Mouse (Mus musculus): ENCODE results near the gene Kdm2a. TPM values are rescaled to one million over a fixed set of nuclear protein-coding genes. Genes with fewer than 3 reads are reported as not detected.

Kdm2a gene
- total RNA-seq, 2 experiments from 2014 or later, result 40.7 to 79.4 TPM

- ATAC-seq (replicated peaks; ENCODE audit: low FRiP score, poor library complexity, severe bottlenecking), result peak; percentile 72
Measured at GRCm38 (mm10) chr19:4268566-4269361, 129.3 kb downstream of the Kdm2a start, which contains the start of gene Ssh3. Gene Ssh3 (minus strand): TSS chr19:4269180.

- no peak for ATAC-seq (replicated peaks; ENCODE audit: low FRiP score, poor library complexity, severe bottlenecking)
Measured at GRCm38 (mm10) chr19:4265956-4266355, 132.1 kb downstream of the Kdm2a start.

Other genes starting within 250 kb of the Kdm2a start
- gene Coro1b, start 249.7 kb downstream of the Kdm2a start, total RNA-seq (2015; ENCODE audit: low replicate concordance), result 68.3 and 83.3 TPM in 2 replicates
- 8.5 and 48.9 TPM in 2 replicates for gene Coro1b, start 249.7 kb downstream of the Kdm2a start, total RNA-seq (2017; ENCODE audit: low replicate concordance)
- gene Ptprcap, start 244.7 kb downstream of the Kdm2a start, total RNA-seq (2015; ENCODE audit: low replicate concordance), result 66.3 and 73.4 TPM in 2 replicates
- 14.4 and 38.8 TPM in 2 replicates for gene Ptprcap, start 244.7 kb downstream of the Kdm2a start, total RNA-seq (2017; ENCODE audit: low replicate concordance)
- gene Rps6kb2, start 234.9 kb downstream of the Kdm2a start, total RNA-seq (2015; ENCODE audit: low replicate concordance), result 39.8 and 52.3 TPM in 2 replicates
- 21.4 and 34.8 TPM in 2 replicates for gene Rps6kb2, start 234.9 kb downstream of the Kdm2a start, total RNA-seq (2017; ENCODE audit: low replicate concordance)
- 0.72 and 2.5 TPM in 2 replicates for gene Carns1, start 222.8 kb downstream of the Kdm2a start, total RNA-seq (2015; ENCODE audit: low replicate concordance)
- 0.13 and 1.5 TPM in 2 replicates for gene Carns1, start 222.8 kb downstream of the Kdm2a start, total RNA-seq (2017; ENCODE audit: low replicate concordance)
- 8.0 and 31.0 TPM in 2 replicates for gene Tbc1d10c, start 207.0 kb downstream of the Kdm2a start, total RNA-seq (2015; ENCODE audit: low replicate concordance)
- gene Tbc1d10c, start 207.0 kb downstream of the Kdm2a start, total RNA-seq (2017; ENCODE audit: low replicate concordance), result 6.2 and 14.2 TPM in 2 replicates
- gene Ppp1ca, start 206.2 kb downstream of the Kdm2a start, total RNA-seq (2015; ENCODE audit: low replicate concordance), result 181 and 188 TPM in 2 replicates
- 185 and 268 TPM in 2 replicates for gene Ppp1ca, start 206.2 kb downstream of the Kdm2a start, total RNA-seq (2017; ENCODE audit: low replicate concordance)
- gene Rad9a, start 196.6 kb downstream of the Kdm2a start, total RNA-seq (2015; ENCODE audit: low replicate concordance), result 44.0 and 54.1 TPM in 2 replicates
- 27.5 and 41.6 TPM in 2 replicates for gene Rad9a, start 196.6 kb downstream of the Kdm2a start, total RNA-seq (2017; ENCODE audit: low replicate concordance)
- gene Clcf1, start 184.0 kb downstream of the Kdm2a start, total RNA-seq (2015; ENCODE audit: low replicate concordance), result not detected in 2 replicates
- gene Clcf1, start 184.0 kb downstream of the Kdm2a start, total RNA-seq (2017; ENCODE audit: low replicate concordance), result 0.15 and 1.2 TPM in 2 replicates
- not detected in 2 replicates for gene AC109138.7, start 183.9 kb downstream of the Kdm2a start, total RNA-seq (2015; ENCODE audit: low replicate concordance)
- not detected in 2 replicates for gene AC109138.7, start 183.9 kb downstream of the Kdm2a start, total RNA-seq (2017; ENCODE audit: low replicate concordance)
- 21.8 and 24.5 TPM in 2 replicates for gene Pold4, start 166.4 kb downstream of the Kdm2a start, total RNA-seq (2015; ENCODE audit: low replicate concordance)
- 5.0 and 16.1 TPM in 2 replicates for gene Pold4, start 166.4 kb downstream of the Kdm2a start, total RNA-seq (2017; ENCODE audit: low replicate concordance)
- gene Ssh3, start 129.1 kb downstream of the Kdm2a start, total RNA-seq (2015; ENCODE audit: low replicate concordance), result 2.2 and 16.8 TPM in 2 replicates
- gene Ssh3, start 129.1 kb downstream of the Kdm2a start, total RNA-seq (2017; ENCODE audit: low replicate concordance), result 0.90 and 5.2 TPM in 2 replicates
- 0.72 and 1.3 TPM in 2 replicates for gene Ankrd13d, start 115.1 kb downstream of the Kdm2a start, total RNA-seq (2015; ENCODE audit: low replicate concordance)
- gene Ankrd13d, start 115.1 kb downstream of the Kdm2a start, total RNA-seq (2017; ENCODE audit: low replicate concordance), result 0.39 TPM in 1 of 2 replicates, not detected in the other
- 71.3 and 72.8 TPM in 2 replicates for gene Grk2, start 92.1 kb downstream of the Kdm2a start, total RNA-seq (2015; ENCODE audit: low replicate concordance)
- gene Grk2, start 92.1 kb downstream of the Kdm2a start, total RNA-seq (2017; ENCODE audit: low replicate concordance), result 40.5 and 47.1 TPM in 2 replicates
- not detected in 2 replicates for gene Rhod, start 41.1 kb upstream of the Kdm2a start, total RNA-seq (2015; ENCODE audit: low replicate concordance)
- gene Rhod, start 41.1 kb upstream of the Kdm2a start, total RNA-seq (2017; ENCODE audit: low replicate concordance), result not detected in 2 replicates
- not detected in 2 replicates for gene Syt12, start 79.2 kb upstream of the Kdm2a start, total RNA-seq (2015; ENCODE audit: low replicate concordance)
- not detected in 2 replicates for gene Syt12, start 79.2 kb upstream of the Kdm2a start, total RNA-seq (2017; ENCODE audit: low replicate concordance)
- gene 2010003K11Rik, start 100.3 kb upstream of the Kdm2a start, total RNA-seq (2015; ENCODE audit: low replicate concordance), result not detected in 2 replicates
- gene 2010003K11Rik, start 100.3 kb upstream of the Kdm2a start, total RNA-seq (2017; ENCODE audit: low replicate concordance), result not detected in 2 replicates
- gene Pcx, start 112.2 kb upstream of the Kdm2a start, total RNA-seq (2015; ENCODE audit: low replicate concordance), result 21.6 and 42.8 TPM in 2 replicates
- 40.8 and 44.3 TPM in 2 replicates for gene Pcx, start 112.2 kb upstream of the Kdm2a start, total RNA-seq (2017; ENCODE audit: low replicate concordance)
- gene Lrfn4, start 217.4 kb upstream of the Kdm2a start, total RNA-seq (2015; ENCODE audit: low replicate concordance), result not detected in 2 replicates
- not detected in 2 replicates for gene Lrfn4, start 217.4 kb upstream of the Kdm2a start, total RNA-seq (2017; ENCODE audit: low replicate concordance)
- 21.6 and 26.4 TPM in 2 replicates for gene Rce1, start 227.4 kb upstream of the Kdm2a start, total RNA-seq (2015; ENCODE audit: low replicate concordance)
- 6.6 and 13.5 TPM in 2 replicates for gene Rce1, start 227.4 kb upstream of the Kdm2a start, total RNA-seq (2017; ENCODE audit: low replicate concordance)